Mouse (Mus musculus) Patski (cell line): ENCODE data around the gene Rassf5. TPM values are rescaled to one million over a fixed set of nuclear protein-coding genes. Genes with fewer than 3 reads are reported as not detected.

ENCODE experiments used
- ATAC-seq: fragments of 100-300 bp; one replicate; pipeline ENCODE4 v1.8.0; 2021
- CTCF ChIA-PET: fragments of 350-600 bp; sonication (Branson Sonifier 250); formaldehyde crosslinking; loops from one replicate; lab custom pipeline; 2022; ENCODE audit warnings: inconsistent platforms; lab: Charles Lee
- POLR2A ChIA-PET: fragments of 350-600 bp; sonication (Branson Sonifier 250); formaldehyde crosslinking; loops from one replicate; lab custom pipeline; 2022; ENCODE audit warnings: antibody characterized with exemption, inconsistent platforms; lab: Charles Lee
- DNase-seq: peaks from one replicate; pipeline ENCODE4 v3.0.0-alpha.2; 2011; ENCODE audit warnings: low read depth, low spot score
- H3K27me3 ChIP-seq: fragments of 371-371 bp; one replicate; pipeline ENCODE4 v1.5.1; 2021
- CTCF ChIP-seq: fragments of 100-300 bp; IDR thresholded peaks from one replicate; pipeline ENCODE4 v1.5.1; 2021
- in situ Hi-C: fragments of 300-500 bp; cut with MboI; formaldehyde crosslinking; loops from 3 replicates; pipeline ENCODE4 v1.11.1; 2018; ENCODE audit warnings: low pct_unique_long_range_greater_than_20kb, mixed read lengths
- polyA plus RNA-seq: library from polyadenylated mRNA; unstranded; gene quantifications from one replicate; pipeline ENCODE4 v1.2.3, GENCODE M21; 2021

The Rassf5 gene
- polyA plus RNA-seq, 1 experiment from 2014 or later: 9.5 TPM

DNA sequence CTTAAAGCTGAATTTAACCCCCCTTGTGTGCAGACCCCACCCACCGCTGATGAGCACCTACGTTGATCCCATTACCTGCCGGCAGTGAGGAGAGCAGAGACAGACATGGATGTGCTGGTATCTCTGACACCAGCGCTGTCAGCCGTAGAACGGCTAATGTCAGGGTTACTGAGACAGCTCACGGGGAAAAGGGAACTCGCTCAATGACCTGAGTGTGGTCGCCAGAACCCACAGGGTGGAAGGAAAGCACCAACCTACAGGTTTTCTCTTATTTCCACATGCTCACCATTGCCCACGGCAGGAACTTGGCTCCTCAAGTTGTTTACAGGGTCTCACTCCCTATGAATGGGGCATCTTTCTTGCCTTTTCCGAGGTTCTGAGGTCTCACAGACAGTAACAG, 26.1 kb downstream of the Rassf5 start:
- no peak for DNase-seq
- ATAC-seq: no peak
- no peak for TF ChIP-seq CTCF
- ChIA-PET POLR2A (no interaction called here), CTCF (interaction anchor here (1.0 to 2.3 kb wide), 3 partner anchors 14 to 100 kb away, joined by 3 to 8 read pairs (median 3); no protein-coding TSS in a partner anchor)
- in situ Hi-C loops: no loop called here
- H3K27me3 ChIP-seq: no peaks in the 10 kb centered on the region

DNA sequence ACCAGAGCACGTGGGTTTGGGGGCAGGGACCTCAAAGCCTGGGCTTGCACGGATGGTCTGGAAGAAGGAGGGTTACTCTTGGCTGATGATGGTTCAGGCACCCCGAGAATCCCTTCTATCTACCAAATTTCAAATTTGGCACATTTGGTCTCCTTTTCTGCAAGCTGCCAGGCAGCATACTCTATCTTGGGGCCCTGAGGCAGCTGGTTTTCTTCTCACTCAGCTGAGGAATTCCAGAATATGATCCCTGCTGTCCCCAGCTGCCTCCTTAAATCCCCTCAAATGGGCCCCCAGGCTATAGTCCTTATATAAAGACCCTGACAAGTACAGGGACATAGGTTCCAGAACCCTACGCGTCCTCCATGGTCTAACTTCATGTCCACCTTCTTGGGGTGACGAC, 31.7 kb downstream of the Rassf5 start:
- ATAC-seq (no peak), DNase-seq (no peak)
- TF ChIP-seq CTCF: no peak
- ChIA-PET POLR2A (interaction anchor here (1.5 kb wide), 1 partner anchor 26 kb away, joined by 3 read pairs; no protein-coding TSS in a partner anchor), CTCF (interaction anchor here (1.9 kb wide), 1 partner anchor 33 kb away, joined by 4 read pairs; no protein-coding TSS in a partner anchor)
- H3K27me3 ChIP-seq: no peaks in the 10 kb centered on the region
- in situ Hi-C loops: no loop called here

- DNase-seq (no peak), ATAC-seq (no peak)
- POLR2A ChIA-PET: interaction anchor here (1.5 kb wide), 1 partner anchor 27 kb away, joined by 3 read pairs; no protein-coding TSS in a partner anchor
- no peak for TF ChIP-seq CTCF
- H3K27me3 ChIP-seq: no peaks in the 10 kb centered on the region
- in situ Hi-C loops: no loop called here
- CTCF ChIA-PET: interaction anchor here (1.9 to 3.5 kb wide), 2 partner anchors 9 to 33 kb away, joined by 4 to 18 read pairs; no protein-coding TSS in a partner anchor
Observed at GRCm38 (mm10) chr1:131212956-131213355, 32.1 kb downstream of the Rassf5 start.

- ATAC-seq (no peak), DNase-seq (no peak)
- CTCF ChIA-PET: interaction anchor here (1.5 to 3.5 kb wide), 3 partner anchors 10 to 35 kb away, joined by 3 to 18 read pairs (median 8); no protein-coding TSS in a partner anchor
- in situ Hi-C loops: no loop called here
- H3K27me3 ChIP-seq: no peaks in the 10 kb centered on the region
- POLR2A ChIA-PET: no interaction called here
- no peak for TF ChIP-seq CTCF
Observed at GRCm38 (mm10) chr1:131211655-131212054, 33.4 kb downstream of the Rassf5 start.

- TF ChIP-seq CTCF: no peak
- no peak for DNase-seq
- POLR2A ChIA-PET: no interaction called here
- CTCF ChIA-PET: interaction anchor here (0.7 to 3.5 kb wide), 5 partner anchors 12 to 37 kb away, joined by 3 to 18 read pairs (median 8); no protein-coding TSS in a partner anchor
- no peaks in the 10 kb centered on the region for H3K27me3 ChIP-seq
- in situ Hi-C loops: no loop called here
- ATAC-seq: no peak
Observed at GRCm38 (mm10) chr1:131209971-131210426, 35.1 kb downstream of the Rassf5 start.

DNA sequence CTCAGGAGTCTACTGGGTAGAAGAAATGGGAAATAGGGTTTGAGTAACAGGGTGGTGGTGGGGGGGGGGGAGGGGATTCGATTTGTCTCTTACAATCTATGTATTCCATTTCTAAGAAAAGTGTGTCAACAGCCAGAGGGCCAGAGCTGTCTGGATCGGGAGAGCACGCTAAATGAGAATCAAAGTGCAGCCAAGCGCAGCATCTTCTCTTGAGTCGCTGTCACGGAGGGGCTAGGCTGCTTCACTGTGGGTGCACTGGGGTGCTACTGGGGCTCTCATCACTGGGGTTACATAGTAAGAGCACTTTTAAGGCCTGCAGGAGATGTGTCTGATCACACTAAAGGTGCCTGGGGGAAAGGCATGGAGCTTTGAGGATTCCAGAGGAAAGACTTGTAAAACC, 36.3 kb downstream of the Rassf5 start:
- no peaks in the 10 kb centered on the region for H3K27me3 ChIP-seq
- no peak for TF ChIP-seq CTCF
- in situ Hi-C loops: no loop called here
- POLR2A ChIA-PET: interaction anchor here (1.4 kb wide), 1 partner anchor 33 kb away, joined by 5 read pairs; no protein-coding TSS in a partner anchor
- DNase-seq (no peak), ATAC-seq (no peak)
- CTCF ChIA-PET: interaction anchor here (1.4 to 2.1 kb wide), 4 partner anchors 11 to 38 kb away, joined by 3 to 10 read pairs (median 8); no protein-coding TSS in a partner anchor

DNA sequence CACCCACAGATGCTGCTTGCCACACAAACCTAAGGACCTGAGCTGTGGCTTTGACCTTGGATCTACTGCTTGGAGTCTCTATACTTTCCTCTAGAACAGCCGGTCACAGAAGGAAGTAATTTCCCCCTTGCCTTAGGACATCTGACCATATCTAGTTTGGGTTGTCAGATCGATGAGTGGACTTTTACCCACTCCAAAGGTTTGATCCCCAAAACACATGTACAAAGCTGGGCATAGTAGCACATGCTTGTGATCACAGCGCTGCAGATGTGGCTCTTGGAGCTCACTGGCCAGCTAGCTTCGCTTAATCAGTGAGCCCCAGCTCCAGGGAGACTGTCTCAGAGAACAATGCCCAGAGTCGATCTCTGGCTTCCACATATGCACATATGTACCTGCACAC, 37.0 kb downstream of the Rassf5 start:
- POLR2A ChIA-PET: interaction anchor here (1.4 kb wide), 1 partner anchor 34 kb away, joined by 5 read pairs; no protein-coding TSS in a partner anchor
- in situ Hi-C loops: no loop called here
- TF ChIP-seq CTCF: no peak
- DNase-seq (no peak), ATAC-seq (no peak)
- CTCF ChIA-PET: interaction anchor here (1.7 to 2.2 kb wide), 4 partner anchors 10 to 38 kb away, joined by 5 to 10 read pairs (median 8); partner anchors contain the start of gene Rassf5
- H3K27me3 ChIP-seq: no peaks in the 10 kb centered on the region

GRCm38 (mm10) chr1:131207531-131207930, 37.5 kb downstream of the Rassf5 start:
- in situ Hi-C loops: no loop called here
- ChIA-PET POLR2A (no interaction called here), CTCF (interaction anchor here (0.8 to 2.7 kb wide), 8 partner anchors 9 to 53 kb away, joined by 3 to 10 read pairs (median 6); partner anchors contain the start of gene Rassf5)
- ATAC-seq (no peak), DNase-seq (no peak)
- H3K27me3 ChIP-seq: no peaks in the 10 kb centered on the region
- peak; percentile 81 for TF ChIP-seq CTCF

GRCm38 (mm10) chr1:131206342-131206741, 38.7 kb downstream of the Rassf5 start:
- in situ Hi-C loops: no loop called here
- ChIA-PET POLR2A (no interaction called here), CTCF (interaction anchor here (1.0 to 2.7 kb wide), 5 partner anchors 12 to 54 kb away, joined by 3 to 9 read pairs (median 5); partner anchors contain the start of gene Rassf5)
- DNase-seq: no peak
- no peaks in the 10 kb centered on the region for H3K27me3 ChIP-seq
- TF ChIP-seq CTCF: no peak
- no peak for ATAC-seq

GRCm38 (mm10) chr1:131204461-131204860, 40.6 kb downstream of the Rassf5 start:
- ATAC-seq (no peak), DNase-seq (no peak)
- in situ Hi-C loops: no loop called here
- H3K27me3 ChIP-seq: no peaks in the 10 kb centered on the region
- TF ChIP-seq CTCF: no peak
- ChIA-PET CTCF (no interaction called here), POLR2A (no interaction called here)

GRCm38 (mm10) chr1:131201391-131201790, 43.7 kb downstream of the Rassf5 start:
- in situ Hi-C loops: no loop called here
- CTCF ChIA-PET: no interaction called here
- no peak for TF ChIP-seq CTCF
- H3K27me3 ChIP-seq: no peaks in the 10 kb centered on the region
- POLR2A ChIA-PET: no interaction called here
- ATAC-seq (no peak), DNase-seq (no peak)
